Mouse (Mus musculus): ENCODE data around the gene Agfg1. TPM values are rescaled to one million over a fixed set of nuclear protein-coding genes. Genes with fewer than 3 reads are reported as not detected.

The Agfg1 gene
- total RNA-seq (2018; cell fraction: chromatin; rRNA removed) = 100 to 1,000 TPM in 4 of 26 experiments, 10 to 100 TPM in 22; 35.8 to 142 (median 48.2) TPM
- total RNA-seq (2018; cell fraction: cytosol; rRNA removed) = 10 to 100 TPM; 30.0 to 75.1 (median 37.3) TPM
- 100 to 1,000 TPM in 1 of 26 experiments, 10 to 100 TPM in 25; 33.2 to 103 (median 46.5) TPM for total RNA-seq (2018; cell fraction: nucleus; rRNA removed)
- 27.2 to 65.1 TPM (median 30.0 TPM) in 3 replicates for polyA plus RNA-seq (2018)

DNA sequence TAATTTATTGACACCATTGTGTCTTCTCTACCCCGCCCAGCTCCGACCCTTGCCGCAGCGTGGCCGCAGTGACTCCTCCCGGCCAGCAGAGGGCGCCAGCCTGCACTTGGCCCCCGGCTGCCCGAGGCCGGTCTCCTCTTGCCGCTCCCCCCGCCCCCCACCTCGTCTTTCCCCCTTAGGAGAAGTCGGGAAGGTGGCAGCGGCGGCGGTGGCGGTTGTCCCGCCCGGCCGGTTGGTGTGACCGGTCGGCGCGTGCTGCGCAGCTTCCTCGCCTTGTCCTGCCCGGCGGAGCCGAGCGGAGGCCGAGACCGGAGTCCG lies at the start of gene Agfg1:
Gene Agfg1 (plus strand): TSS at position 188 of the 318 bp plus-strand sequence.
- WGBS (ENCODE audit: missing documents) = 1% methylated on average over 29 of the region's 34 CpGs
- Histone ChIP-seq H3K36me3 (ENCODE audit: inconsistent target) (no peaks in the 10 kb centered on the region), H3K79me2 (ENCODE audit: inconsistent target) (peaks cover 43% of the 10 kb centered on the region), H3K27ac (0 out of 2 replicates have a peak within 1 kb of the TSS, but pooled peaks have one; percentile 4), H3K4me3 (ENCODE audit: inconsistent target) (peak within 1 kb of the TSS; percentile 44)

GRCm38 (mm10) chr1:82791105-82791504 lies 48.2 kb upstream of the Agfg1 start:
- Histone ChIP-seq H3K36me3 (ENCODE audit: inconsistent target) (no peaks in the 10 kb centered on the region), H3K27ac (no peak overlapping the region), H3K79me2 (ENCODE audit: inconsistent target) (no peaks in the 10 kb centered on the region), H3K4me3 (ENCODE audit: inconsistent target) (no peak overlapping the region)
- WGBS (ENCODE audit: missing documents) = 94% methylated on average over 11 of the region's 11 CpGs

GRCm38 (mm10) chr1:82792238-82792637 lies 47.0 kb upstream of the Agfg1 start:
- peak overlapping the region; percentile 66 for H3K27ac ChIP-seq
- H3K36me3 ChIP-seq (ENCODE audit: inconsistent target) = no peaks in the 10 kb centered on the region
- no peaks in the 10 kb centered on the region for H3K79me2 ChIP-seq (ENCODE audit: inconsistent target)
- 98% methylated on average over 6 of the region's 6 CpGs for WGBS (ENCODE audit: missing documents)
- H3K4me3 ChIP-seq (ENCODE audit: inconsistent target) = no peak overlapping the region

DNA sequence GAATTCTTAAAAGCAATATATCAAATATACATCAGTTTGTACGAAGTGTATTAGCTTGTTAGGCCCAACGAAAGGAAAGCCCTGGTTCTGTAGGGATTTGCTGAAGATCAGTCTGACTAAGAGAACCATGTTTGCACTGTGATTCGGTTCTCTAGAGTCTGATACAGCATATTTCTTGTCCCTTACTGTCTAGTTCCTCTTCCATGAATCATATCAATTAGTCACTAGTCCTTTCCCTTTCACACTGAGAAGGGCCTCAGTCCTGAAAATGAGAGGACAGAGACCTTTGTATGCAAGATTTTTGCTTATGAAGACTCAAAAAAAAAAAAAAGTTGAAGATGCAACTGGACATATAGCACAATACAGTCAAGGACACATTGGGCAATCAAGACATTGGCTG lies 46.2 kb upstream of the Agfg1 start:
- Histone ChIP-seq H3K4me3 (ENCODE audit: inconsistent target) (no peak overlapping the region), H3K36me3 (ENCODE audit: inconsistent target) (no peaks in the 10 kb centered on the region), H3K79me2 (ENCODE audit: inconsistent target) (no peaks in the 10 kb centered on the region), H3K27ac (peak overlapping the region; percentile 66)
- WGBS (ENCODE audit: missing documents) = 46% methylated on average over 3 of the region's 3 CpGs

GRCm38 (mm10) chr1:82793986-82794385 lies 45.3 kb upstream of the Agfg1 start:
- Histone ChIP-seq H3K36me3 (ENCODE audit: inconsistent target) (no peaks in the 10 kb centered on the region), H3K27ac (peak overlapping the region; percentile 66), H3K79me2 (ENCODE audit: inconsistent target) (no peaks in the 10 kb centered on the region), H3K4me3 (ENCODE audit: inconsistent target) (no peak overlapping the region)
- WGBS (ENCODE audit: missing documents) = 87% methylated on average over 4 of the region's 4 CpGs

DNA sequence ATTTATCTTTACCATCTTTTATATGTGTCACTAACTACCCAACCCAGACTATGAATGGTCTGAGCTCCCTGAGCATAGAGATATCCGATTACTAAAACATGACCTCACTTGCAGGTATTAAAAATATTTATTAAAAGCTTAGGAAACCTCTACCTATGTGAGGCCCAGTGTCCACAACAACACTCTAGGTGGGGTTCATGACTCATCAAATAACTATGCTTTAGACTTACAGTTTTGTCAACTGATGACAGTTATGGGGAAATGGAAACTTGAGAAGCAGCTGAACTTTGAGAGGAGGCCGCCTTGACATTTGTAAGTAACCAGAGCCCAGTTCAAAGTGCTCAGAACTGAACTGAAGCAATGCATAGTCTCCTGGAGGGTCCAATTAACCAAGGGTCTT lies 44.1 kb upstream of the Agfg1 start:
- H3K27ac ChIP-seq = peak overlapping the region; percentile 96
- no peaks in the 10 kb centered on the region for H3K36me3 ChIP-seq (ENCODE audit: inconsistent target)
- H3K4me3 ChIP-seq (ENCODE audit: inconsistent target) = no peak overlapping the region
- no peaks in the 10 kb centered on the region for H3K79me2 ChIP-seq (ENCODE audit: inconsistent target)
- 79% methylated on average over 2 of the region's 2 CpGs for WGBS (ENCODE audit: missing documents)

- WGBS (ENCODE audit: missing documents) = 22% methylated on average over 18 of the region's 18 CpGs
- Histone ChIP-seq H3K79me2 (ENCODE audit: inconsistent target) (no peaks in the 10 kb centered on the region), H3K4me3 (ENCODE audit: inconsistent target) (no peak overlapping the region), H3K27ac (peak overlapping the region; percentile 96), H3K36me3 (ENCODE audit: inconsistent target) (no peaks in the 10 kb centered on the region)
Observed at GRCm38 (mm10) chr1:82795702-82796443, 43.4 kb upstream of the Agfg1 start.

DNA sequence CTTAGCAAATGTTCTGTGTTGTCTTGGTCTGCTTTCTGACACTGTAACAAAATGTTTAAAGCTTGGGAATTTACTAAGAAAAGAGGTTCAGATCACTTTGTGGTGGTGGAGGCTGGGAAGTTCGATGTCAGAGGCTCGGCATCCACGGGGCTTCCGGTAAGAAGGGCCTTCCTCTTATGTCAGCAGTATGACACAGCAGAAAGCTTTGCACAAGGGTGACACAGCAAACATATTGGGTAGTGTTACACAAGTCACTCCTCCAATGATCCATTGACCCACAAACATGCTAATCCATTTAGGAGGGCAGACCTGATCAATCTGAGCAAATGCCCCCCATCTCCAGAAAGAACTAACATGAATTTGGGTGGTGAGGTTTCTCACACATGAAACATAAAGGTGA lies 42.2 kb upstream of the Agfg1 start:
- Histone ChIP-seq H3K36me3 (ENCODE audit: inconsistent target) (no peaks in the 10 kb centered on the region), H3K27ac (peak overlapping the region; percentile 96), H3K79me2 (ENCODE audit: inconsistent target) (no peaks in the 10 kb centered on the region), H3K4me3 (ENCODE audit: inconsistent target) (no peak overlapping the region)
- 28% methylated on average over 4 of the region's 4 CpGs for WGBS (ENCODE audit: missing documents)

GRCm38 (mm10) chr1:82798304-82798703 lies 41.0 kb upstream of the Agfg1 start:
- Histone ChIP-seq H3K36me3 (ENCODE audit: inconsistent target) (no peaks in the 10 kb centered on the region), H3K27ac (peak overlapping the region; percentile 96)
- WGBS (ENCODE audit: missing documents) = 2% methylated on average over 5 of the region's 5 CpGs

GRCm38 (mm10) chr1:82798922-82799321 lies 40.4 kb upstream of the Agfg1 start:
- Histone ChIP-seq H3K79me2 (ENCODE audit: inconsistent target) (no peaks in the 10 kb centered on the region), H3K27ac (peak overlapping the region; percentile 96), H3K4me3 (ENCODE audit: inconsistent target) (no peak overlapping the region), H3K36me3 (ENCODE audit: inconsistent target) (no peaks in the 10 kb centered on the region)
- WGBS (ENCODE audit: missing documents) = 9% methylated on average over 4 of the region's 4 CpGs

More at GRCm38 (mm10) chr1:82798304-82798703, 41.0 kb upstream of the Agfg1 start:
- Histone ChIP-seq H3K4me3 (ENCODE audit: inconsistent target) (no peak overlapping the region), H3K79me2 (ENCODE audit: inconsistent target) (no peaks in the 10 kb centered on the region)

- no peaks in the 10 kb centered on the region for H3K79me2 ChIP-seq (ENCODE audit: inconsistent target)
- 73% methylated on average over 12 of the region's 12 CpGs for WGBS (ENCODE audit: missing documents)
- no peak overlapping the region for H3K27ac ChIP-seq
- H3K36me3 ChIP-seq (ENCODE audit: inconsistent target) = no peaks in the 10 kb centered on the region
- H3K4me3 ChIP-seq (ENCODE audit: inconsistent target) = no peak overlapping the region
Observed at GRCm38 (mm10) chr1:82801105-82801783, 38.0 kb upstream of the Agfg1 start.

GRCm38 (mm10) chr1:82803608-82804007 lies 35.7 kb upstream of the Agfg1 start:
- WGBS (ENCODE audit: missing documents) = 90% methylated on average over 7 of the region's 7 CpGs
- Histone ChIP-seq H3K36me3 (ENCODE audit: inconsistent target) (no peaks in the 10 kb centered on the region), H3K4me3 (ENCODE audit: inconsistent target) (no peak overlapping the region), H3K79me2 (ENCODE audit: inconsistent target) (no peaks in the 10 kb centered on the region), H3K27ac (no peak overlapping the region)

- WGBS (ENCODE audit: missing documents) = 100% methylated on average over 1 of the region's 1 CpGs
- H3K4me3 ChIP-seq (ENCODE audit: inconsistent target) = no peak overlapping the region
- H3K36me3 ChIP-seq (ENCODE audit: inconsistent target) = no peaks in the 10 kb centered on the region
- H3K27ac ChIP-seq = no peak overlapping the region
- no peaks in the 10 kb centered on the region for H3K79me2 ChIP-seq (ENCODE audit: inconsistent target)
Observed at GRCm38 (mm10) chr1:82804059-82804458, 35.2 kb upstream of the Agfg1 start.

- H3K27ac ChIP-seq = no peak overlapping the region
- H3K36me3 ChIP-seq (ENCODE audit: inconsistent target) = no peaks in the 10 kb centered on the region
- no peak overlapping the region for H3K4me3 ChIP-seq (ENCODE audit: inconsistent target)
- WGBS (ENCODE audit: missing documents) = 97% methylated on average over 8 of the region's 8 CpGs
- no peaks in the 10 kb centered on the region for H3K79me2 ChIP-seq (ENCODE audit: inconsistent target)
Observed at GRCm38 (mm10) chr1:82806391-82806790, 32.9 kb upstream of the Agfg1 start.

DNA sequence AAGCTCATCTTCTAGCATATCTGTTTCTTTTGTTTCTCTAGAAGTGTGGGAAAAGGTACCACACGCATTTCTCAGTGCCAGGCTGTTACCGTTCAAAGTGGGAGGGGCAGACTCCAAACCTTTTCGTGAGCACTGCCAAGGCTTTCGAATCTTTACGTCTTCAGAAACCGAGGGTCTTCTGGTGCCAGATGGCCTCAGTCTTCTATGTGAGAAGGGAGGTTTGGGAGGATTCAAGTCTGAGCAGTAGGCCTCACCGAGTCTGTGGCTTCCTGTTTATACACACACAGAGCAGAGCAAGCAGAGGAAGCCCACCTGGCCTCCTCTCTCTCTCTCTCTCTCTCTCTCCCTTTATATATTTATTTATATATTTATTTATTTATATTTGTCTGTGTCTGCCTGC lies 32.1 kb upstream of the Agfg1 start:
- no peaks in the 10 kb centered on the region for H3K79me2 ChIP-seq (ENCODE audit: inconsistent target)
- WGBS (ENCODE audit: missing documents) = 84% methylated on average over 7 of the region's 7 CpGs
- no peak overlapping the region for H3K27ac ChIP-seq
- no peaks in the 10 kb centered on the region for H3K36me3 ChIP-seq (ENCODE audit: inconsistent target)
- H3K4me3 ChIP-seq (ENCODE audit: inconsistent target) = no peak overlapping the region
